Mouse (Mus musculus): Measurements from ENCODE around the gene Tgm6. TPM values are rescaled to one million over a fixed set of nuclear protein-coding genes. Genes with fewer than 3 reads are reported as not detected.

Gene Tgm6
- total RNA-seq (2023), result not detected

DNA sequence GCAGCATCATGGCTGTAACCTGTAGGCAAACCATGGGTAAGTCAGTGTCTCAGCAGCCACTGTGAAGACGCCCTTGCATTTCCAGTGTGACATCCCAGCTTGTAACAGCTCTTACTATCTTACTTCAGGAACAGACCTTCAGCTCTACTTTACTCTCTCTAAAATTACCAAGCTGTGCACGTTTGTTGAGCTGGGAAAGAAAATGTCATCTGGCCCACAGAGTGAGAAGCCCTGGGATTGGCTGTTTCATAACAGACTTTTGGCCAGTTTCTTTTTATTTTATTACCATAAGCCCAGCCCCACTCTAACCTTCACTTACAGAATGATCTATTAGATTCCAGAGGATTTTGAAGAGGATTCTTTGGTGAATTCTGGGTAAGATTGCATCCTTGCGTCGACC lies at the start of gene Tgm6:
Tgm6 (plus strand) TSS at position 301 of the 400 bp plus-strand sequence.

DNA sequence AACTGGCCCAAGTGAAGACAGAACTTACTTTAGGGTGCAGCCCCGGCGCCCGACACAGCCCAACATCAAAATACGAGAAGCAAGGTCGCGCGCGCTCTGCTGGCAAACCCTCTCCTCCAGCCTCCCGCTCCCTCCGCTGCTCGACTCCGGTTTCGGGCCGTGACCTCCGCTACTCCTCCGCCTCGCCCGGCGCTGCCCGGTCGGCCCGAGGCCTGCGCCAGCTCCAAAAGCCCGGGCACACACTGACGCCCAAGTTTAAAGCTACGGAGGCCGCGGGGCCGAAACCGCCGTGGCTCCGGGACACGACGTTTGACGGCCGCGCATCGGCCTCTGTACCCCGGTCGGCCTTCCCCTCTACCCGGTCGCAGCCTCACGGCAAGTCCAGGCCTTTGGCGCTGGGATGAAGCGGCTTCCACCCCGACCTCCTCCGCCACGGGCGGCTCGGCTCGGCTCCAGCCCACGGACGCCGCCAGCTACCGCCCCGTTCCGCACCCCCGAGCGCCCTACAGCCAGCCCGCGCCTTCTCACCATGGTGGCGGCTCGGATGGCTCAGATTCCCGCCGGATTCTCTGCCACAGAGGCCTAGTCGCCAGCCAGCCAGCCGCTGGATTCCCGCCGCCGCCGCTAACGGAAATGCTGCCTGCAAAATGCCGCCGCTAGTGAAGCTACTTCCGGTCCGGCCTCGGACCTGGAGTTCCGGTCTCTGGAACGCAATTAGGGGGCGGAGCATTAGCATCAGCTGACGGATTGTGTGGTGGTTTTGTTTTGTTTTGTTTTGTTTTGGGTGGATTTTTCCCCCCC lies 66.7 kb downstream of the Tgm6 start, which contains the start of gene Snrpb:
Snrpb (minus strand) TSS at position 698 of the 801 bp plus-strand sequence.

DNA sequence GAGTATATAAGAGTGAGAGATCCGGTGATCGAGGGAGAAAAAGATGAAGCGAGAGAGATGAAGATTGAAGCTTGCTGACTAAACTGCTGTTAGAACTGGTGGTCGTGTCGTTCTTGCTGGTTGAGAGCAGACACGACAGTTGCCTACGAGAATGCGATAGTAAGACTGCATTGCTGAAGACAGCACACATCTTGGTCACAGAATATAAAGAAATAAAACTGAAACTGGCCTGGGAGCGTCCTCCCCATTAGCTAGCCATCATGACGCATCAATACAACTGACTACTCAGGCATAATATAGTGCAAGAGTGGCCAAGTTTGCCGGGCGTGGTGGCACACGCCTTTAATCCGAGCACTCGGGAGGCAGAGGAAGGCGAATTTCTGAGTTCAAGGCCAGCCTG lies 82.7 kb downstream of the Tgm6 start, which contains the start of gene Tmc2:
Tmc2 (plus strand) TSS at position 301 of the 400 bp plus-strand sequence.

Other genes starting within 250 kb of the Tgm6 start
- gene Tgm3, start 100.1 kb upstream of the Tgm6 start, total RNA-seq (2023), result 10 to 100 TPM; 14.4 to 16.0 TPM
- gene Snrpb, start 67.0 kb downstream of the Tgm6 start, total RNA-seq (2023), result 100 to 1,000 TPM; 235 to 252 TPM
- not detected for gene Tmc2, start 82.8 kb downstream of the Tgm6 start, total RNA-seq (2023)
- 100 to 1,000 TPM in 1 of 2 experiments, 10 to 100 TPM in 1; 91.3 to 108 TPM for gene Nop56, start 162.0 kb downstream of the Tgm6 start, total RNA-seq (2023)
- 100 to 1,000 TPM in 1 of 2 experiments, 10 to 100 TPM in 1; 88.3 to 111 TPM for gene Idh3b, start 172.1 kb downstream of the Tgm6 start, total RNA-seq (2023)
- not detected for gene Ebf4, start 182.8 kb downstream of the Tgm6 start, total RNA-seq (2023)